Mouse (Mus musculus): Measurements from ENCODE around the gene Phtf1.
A peak's percentile ranks its signal among the peaks of the same experiment; 100 is the strongest.

Phtf1 gene

GRCm38 (mm10) chr3:103967861-103968691, at the start of gene Phtf1:
Gene Phtf1, plus strand, starts transcription at chr3:103968110.
- peak; percentile 83 for DNase-seq (ENCODE audit: low spot score)

- no peak for DNase-seq (ENCODE audit: low spot score)
Measured at GRCm38 (mm10) chr3:103920094-103920493, 47.8 kb upstream of the Phtf1 start.

GRCm38 (mm10) chr3:103925302-103925701, 42.6 kb upstream of the Phtf1 start:
- no peak for DNase-seq (ENCODE audit: low spot score)

DNA sequence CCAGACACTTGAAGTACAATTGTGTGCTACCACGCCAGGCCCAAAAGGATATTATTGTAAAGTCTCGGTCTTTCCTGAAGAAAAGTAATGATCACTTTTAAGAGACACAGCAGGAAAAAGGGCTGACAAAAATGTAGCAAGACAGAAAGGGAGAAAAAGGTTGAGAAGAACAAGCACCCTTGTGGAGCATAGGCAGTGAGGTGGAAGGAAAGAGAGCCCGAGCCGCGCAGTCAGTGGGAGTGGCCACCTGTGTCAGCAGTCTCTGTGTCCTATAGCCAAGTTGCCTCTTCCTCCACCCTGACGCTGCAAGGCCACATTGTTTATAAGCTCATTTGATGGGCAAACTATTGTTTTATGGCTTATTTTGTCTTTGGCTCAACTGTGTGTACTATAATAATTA, 40.4 kb upstream of the Phtf1 start:
- DNase-seq (ENCODE audit: low spot score) = peak; percentile 39

DNA sequence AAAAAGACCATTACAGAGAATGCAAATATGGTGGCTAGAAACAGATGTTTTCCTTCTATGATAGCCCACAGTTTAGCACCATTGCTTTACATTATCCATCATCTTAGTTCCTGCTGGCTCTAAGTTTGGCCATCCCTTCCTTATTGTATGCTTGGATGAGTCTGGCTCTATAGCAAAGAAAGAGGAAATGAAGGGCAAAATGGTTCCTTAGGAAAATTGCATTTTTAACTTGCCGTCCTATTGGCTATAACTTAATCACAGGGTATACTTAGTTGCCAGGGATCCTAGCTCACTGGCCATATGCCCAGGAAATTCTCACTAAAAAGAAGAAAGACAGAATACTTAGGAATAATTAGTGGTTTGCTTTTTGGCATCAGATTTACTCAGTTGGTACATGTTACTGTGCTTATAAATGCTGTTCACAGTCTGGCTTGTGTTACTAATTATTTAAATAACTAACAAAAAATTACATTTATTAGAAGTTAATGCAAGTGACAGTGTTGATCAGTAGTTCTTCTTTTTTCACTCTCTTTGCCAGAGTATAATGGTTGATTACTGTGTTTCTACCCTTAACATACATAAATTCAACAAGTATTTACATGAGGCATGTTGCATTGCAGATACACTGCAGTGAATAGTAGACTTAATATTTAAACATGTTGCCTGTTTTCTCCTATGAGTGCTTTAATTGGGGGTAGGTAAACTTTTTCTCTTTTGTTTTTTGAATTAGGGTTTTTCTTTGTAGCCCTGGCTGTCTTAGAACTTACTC, 22.9 kb upstream of the Phtf1 start:
- DNase-seq (ENCODE audit: low spot score) = no peak

GRCm38 (mm10) chr3:103948666-103949065, 19.2 kb upstream of the Phtf1 start:
- DNase-seq (ENCODE audit: low spot score) = peak; percentile 8

- DNase-seq (ENCODE audit: low spot score) = no peak
Measured at GRCm38 (mm10) chr3:103960622-103961021, 7.3 kb upstream of the Phtf1 start.

GRCm38 (mm10) chr3:103967231-103967630, 679 bp upstream of the Phtf1 start:
- no peak for DNase-seq (ENCODE audit: low spot score)

DNA sequence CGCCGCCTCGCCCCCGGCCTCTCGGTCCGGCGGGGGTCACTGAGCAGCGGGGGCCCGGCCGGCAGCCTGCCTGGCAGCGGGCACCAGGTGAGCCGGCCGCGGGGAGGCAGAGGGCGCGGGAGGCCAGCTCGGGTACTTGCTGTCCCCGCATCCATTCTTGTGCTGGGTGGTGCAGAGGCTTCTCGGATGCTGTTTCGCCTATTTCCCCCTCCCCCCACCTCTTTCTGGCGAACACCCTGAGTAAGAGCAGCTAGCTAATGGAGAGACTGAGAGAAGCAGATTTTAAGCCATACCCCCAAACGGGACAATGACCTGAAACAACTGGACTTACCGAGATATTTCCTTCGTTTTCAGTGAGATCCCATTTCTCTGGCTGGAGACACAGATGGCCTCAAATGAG, 791 bp downstream of the Phtf1 start:
- no peak for DNase-seq (ENCODE audit: low spot score)

DNA sequence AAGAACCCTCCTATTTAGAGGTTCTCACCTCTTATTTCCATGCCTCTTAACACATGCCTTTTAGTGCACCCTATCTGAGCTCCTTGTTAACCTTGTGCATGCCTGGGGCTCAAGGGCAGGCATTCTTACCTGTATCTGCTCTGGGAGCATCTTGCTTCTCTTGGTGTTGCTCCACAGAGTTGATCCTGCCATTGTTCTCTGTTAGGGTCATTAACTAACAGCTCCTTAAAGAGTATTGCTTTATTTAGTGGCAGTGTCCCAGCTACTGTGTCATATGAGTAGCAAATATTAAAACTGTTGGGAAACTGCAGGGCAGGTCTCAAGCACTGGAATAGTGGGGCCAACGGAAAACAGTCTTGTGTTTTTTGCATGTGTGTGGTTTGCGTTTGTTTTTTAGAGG, 3.2 kb downstream of the Phtf1 start:
- DNase-seq (ENCODE audit: low spot score) = no peak

DNA sequence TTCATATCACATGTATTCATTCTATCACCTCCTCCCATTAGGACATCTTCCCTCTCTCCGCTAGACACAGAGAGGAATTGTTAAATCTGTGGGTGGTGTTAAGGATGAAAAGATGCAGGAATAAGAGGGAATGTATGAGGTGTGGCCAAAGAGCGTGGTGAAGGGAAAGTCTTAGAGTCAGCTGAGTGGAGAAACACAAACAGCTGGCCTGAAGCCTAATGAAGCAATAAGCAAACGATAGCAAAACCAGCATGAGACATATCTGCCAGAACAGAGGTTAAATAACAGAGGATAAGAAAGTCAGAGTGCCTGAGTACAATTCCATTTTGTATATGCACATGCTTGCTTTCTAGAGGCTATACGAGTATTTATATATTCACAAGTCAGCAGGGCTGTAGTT, 16.6 kb downstream of the Phtf1 start:
- no peak for DNase-seq (ENCODE audit: low spot score)

DNA sequence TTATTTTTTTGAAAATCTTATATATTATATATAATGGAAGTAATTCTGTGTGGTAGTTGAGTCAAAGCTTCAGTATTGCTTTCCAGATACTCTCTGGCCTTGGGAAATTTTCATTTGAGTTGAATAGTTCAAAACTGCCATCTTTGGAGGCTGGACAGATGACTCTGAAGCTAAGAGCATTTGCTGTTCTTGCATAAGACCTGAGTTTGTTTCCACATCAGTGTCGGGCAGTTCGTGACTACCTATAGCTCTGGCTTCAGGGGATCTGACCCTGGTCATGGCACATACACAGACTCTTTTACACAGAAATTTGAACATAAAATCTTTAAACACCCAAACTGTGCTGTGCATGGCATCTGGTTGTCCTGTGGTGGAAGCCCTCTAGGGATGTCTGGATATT, 17.3 kb downstream of the Phtf1 start:
- no peak for DNase-seq (ENCODE audit: low spot score)

GRCm38 (mm10) chr3:103987831-103988432, 20.0 kb downstream of the Phtf1 start:
- no peak for DNase-seq (ENCODE audit: low spot score)

GRCm38 (mm10) chr3:103989352-103989751, 21.4 kb downstream of the Phtf1 start:
- no peak for DNase-seq (ENCODE audit: low spot score)

DNA sequence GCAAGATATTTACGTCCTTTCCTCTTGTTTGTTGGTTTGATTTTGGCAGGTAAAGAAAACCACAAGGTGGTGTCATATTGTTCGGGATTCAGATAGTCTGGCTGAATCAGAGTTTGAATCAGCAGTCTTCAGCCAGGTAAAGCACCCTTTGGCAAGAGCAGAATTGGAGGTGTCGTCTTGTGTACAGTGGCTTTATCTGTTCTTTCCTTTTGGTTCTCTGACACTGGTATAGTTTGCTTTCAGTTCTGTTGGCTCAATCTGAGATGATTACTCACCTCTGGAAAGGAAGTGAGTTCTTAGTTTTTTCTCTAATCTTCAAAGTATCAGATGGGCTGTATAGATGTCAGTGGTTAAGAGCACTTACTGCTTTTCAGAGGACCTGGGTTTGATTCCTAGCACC, 23.4 kb downstream of the Phtf1 start:
- DNase-seq (ENCODE audit: low spot score) = no peak

- DNase-seq (ENCODE audit: low spot score) = no peak
Measured at GRCm38 (mm10) chr3:103998724-103999123, 30.8 kb downstream of the Phtf1 start.

GRCm38 (mm10) chr3:104006896-104007466, 39.1 kb downstream of the Phtf1 start:
- no peak for DNase-seq (ENCODE audit: low spot score)

- DNase-seq (ENCODE audit: low spot score) = no peak
Measured at GRCm38 (mm10) chr3:104007479-104007878, 39.6 kb downstream of the Phtf1 start.

DNA sequence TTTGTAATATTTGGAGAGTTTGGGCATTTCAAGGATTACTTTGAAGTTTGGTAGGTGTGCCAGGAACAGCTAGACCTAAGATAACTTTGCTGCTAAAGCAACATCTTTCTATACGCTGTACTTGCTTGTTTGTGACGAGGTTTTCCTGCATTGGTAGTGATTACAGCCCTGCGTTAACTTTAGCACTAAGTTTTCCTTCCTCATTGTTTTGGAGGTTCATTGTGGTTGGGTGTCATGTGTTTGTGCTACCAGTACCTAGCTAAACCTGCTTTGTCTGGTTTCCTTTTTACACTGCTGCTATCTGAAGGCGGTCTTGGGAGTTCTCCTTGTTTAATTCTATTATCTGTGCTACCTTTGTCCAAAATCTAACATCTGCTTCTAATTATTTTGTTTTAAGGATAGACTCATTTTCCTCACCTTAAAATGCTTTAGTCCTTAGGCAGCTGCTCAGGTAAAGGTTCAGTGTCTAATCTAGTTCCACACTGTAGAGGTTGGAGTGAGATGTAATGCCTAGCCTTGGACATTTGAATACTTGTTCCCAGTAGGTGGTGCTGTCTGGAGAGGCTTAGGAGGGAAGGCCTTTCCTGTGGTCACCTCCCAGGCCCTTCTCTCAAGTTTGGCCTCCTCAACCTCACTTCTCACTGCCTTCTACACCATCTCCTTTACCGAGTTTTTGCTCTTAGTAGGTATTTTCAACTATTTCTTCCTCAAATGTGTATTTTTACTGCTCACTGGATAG, 42.2 kb downstream of the Phtf1 start:
- DNase-seq (ENCODE audit: low spot score) = no peak

- DNase-seq (ENCODE audit: low spot score) = no peak
Measured at GRCm38 (mm10) chr3:104011972-104012371, 44.1 kb downstream of the Phtf1 start.

DNA sequence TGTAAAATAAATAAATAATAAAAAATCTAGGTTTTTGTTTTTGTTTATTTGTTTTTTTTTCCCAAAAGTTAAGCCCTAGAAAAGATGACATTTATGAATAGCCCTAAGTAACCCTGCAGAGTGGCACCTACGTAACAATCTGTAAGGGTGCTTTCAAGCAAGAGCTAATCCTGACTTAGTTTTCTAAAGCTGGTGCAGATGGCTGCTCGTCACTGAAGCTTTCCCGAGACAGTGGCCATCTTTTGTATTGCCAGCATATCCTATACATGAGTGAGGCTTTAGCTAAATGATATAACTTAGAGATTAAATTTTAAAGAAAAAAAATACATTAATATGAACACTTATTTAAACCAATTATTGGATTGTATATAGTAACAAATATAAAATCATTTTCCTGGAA, 50.0 kb downstream of the Phtf1 start:
- no peak for DNase-seq (ENCODE audit: low spot score)

- no peak for DNase-seq (ENCODE audit: low spot score)
Measured at GRCm38 (mm10) chr3:104019453-104019852, 51.5 kb downstream of the Phtf1 start.

Measured in spleen, adult 12 weeks (tissue).